Mouse (Mus musculus) thymus, adult 2 months (tissue): ENCODE results near the gene E130218I03Rik. TPM values are rescaled to one million over a fixed set of nuclear protein-coding genes. Genes with fewer than 3 reads are reported as not detected.

Experiments used
- DNase-seq: peaks from one replicate; pipeline ENCODE4 v3.0.0; 2021
- H3K27ac ChIP-seq: fragments of 200-500 bp; 2 replicates; pipeline ENCODE4 v1.5.1; 2012; ENCODE audit warnings: low read length, control low read depth; ENCODE audit not compliant: control insufficient read depth, insufficient read depth
- H3K27me3 ChIP-seq: fragments of 200-500 bp; 2 replicates; pipeline ENCODE4 v1.6.1; 2012; ENCODE audit warnings: mild to moderate bottlenecking, low read length, moderate library complexity, mixed read lengths; ENCODE audit not compliant: control insufficient read depth, insufficient read depth
- H3K36me3 ChIP-seq: fragments of 200-500 bp; 2 replicates; pipeline ENCODE4 v1.6.1; 2012; ENCODE audit warnings: mild to moderate bottlenecking, low read length, moderate library complexity; ENCODE audit not compliant: control insufficient read depth, insufficient read depth
- H3K4me1 ChIP-seq: fragments of 200-500 bp; replicated peaks from 2 replicates; pipeline ENCODE4 v1.6.1; 2012; ENCODE audit warnings: low read length; ENCODE audit not compliant: control insufficient read depth, insufficient read depth
- H3K4me3 ChIP-seq: fragments of 200-500 bp; 2 replicates; pipeline ENCODE4 v1.5.1; 2012; ENCODE audit warnings: mild to moderate bottlenecking, low read length, control low read depth, moderate library complexity; ENCODE audit not compliant: control insufficient read depth, insufficient read depth
- CTCF ChIP-seq: fragments of 200-500 bp; IDR thresholded peaks from 2 replicates; pipeline ENCODE4 v1.5.1; 2012; ENCODE audit warnings: mild to moderate bottlenecking, control low read depth, low read length, moderate library complexity, borderline replicate concordance; ENCODE audit not compliant: control insufficient read depth, poor library complexity, insufficient read depth; ENCODE audit errors: extremely low read depth
- POLR2A ChIP-seq: fragments of 200-500 bp; IDR thresholded peaks from 2 replicates; pipeline ENCODE4 v1.6.1; 2012; ENCODE audit warnings: mild to moderate bottlenecking, low read length, control low read depth, moderate library complexity; ENCODE audit not compliant: control insufficient read depth, poor library complexity, insufficient read depth; ENCODE audit errors: extremely low read depth
- WGBS: fragments of 180-500 bp; shearing (Covaris S2); methylation state at CpG from one replicate; pipeline ENCODE4 v1.1.7; 2018; 5-methylcytosine and 5-hydroxymethylcytosine counted together
- polyA plus RNA-seq: library from polyadenylated mRNA; depleted of rRNA; stranded (reverse); fragments of >200 nt; gene quantifications from 2 replicates; pipeline ENCODE4 v1.2.3, GENCODE M21; 2012

Gene E130218I03Rik
- polyA plus RNA-seq, 1 experiment = not detected

- no peak within 1 kb of the TSS for H3K27ac ChIP-seq
- H3K4me3 ChIP-seq = peak within 1 kb of the TSS; percentile 81
- TF ChIP-seq POLR2A (no peak; the same call in 1 of the 2 replicates), CTCF (peak; percentile 90)
- no peaks in the 10 kb centered on the region for H3K36me3 ChIP-seq
- DNase-seq = peak; percentile 96
- under 1% methylated on average over 60 of the region's 60 CpGs for WGBS
- H3K27me3 ChIP-seq = no peaks in the 10 kb centered on the region; the same call in 1 of the 2 replicates
- H3K4me1 ChIP-seq = peaks cover 12% of the 10 kb centered on the region
Measured at GRCm38 (mm10) chr4:134245148-134245843, 1.8 kb downstream of the E130218I03Rik start, which contains the start of gene Zfp593. Gene Zfp593, minus strand, starts transcription at chr4:134245592.

- TF ChIP-seq POLR2A (no peak), CTCF (no peak)
- no peak for DNase-seq
- peaks cover 2% of the 10 kb centered on the region; the same call in 1 of the 2 replicates for H3K27me3 ChIP-seq
- no peaks in the 10 kb centered on the region for H3K36me3 ChIP-seq
- no peak overlapping the region for H3K27ac ChIP-seq
- 71% methylated on average over 4 of the region's 4 CpGs for WGBS
- H3K4me1 ChIP-seq = peaks cover 18% of the 10 kb centered on the region
- H3K4me3 ChIP-seq = no peak overlapping the region
Measured at GRCm38 (mm10) chr4:134246256-134246655, 2.8 kb downstream of the E130218I03Rik start.

- H3K36me3 ChIP-seq = no peaks in the 10 kb centered on the region
Measured at GRCm38 (mm10) chr4:134246719-134247258, 3.3 kb downstream of the E130218I03Rik start, which contains the start of gene Gm30191. Gene Gm30191, plus strand, starts transcription at chr4:134246935.

GRCm38 (mm10) chr4:134249651-134250050, 6.2 kb downstream of the E130218I03Rik start:
- Histone ChIP-seq H3K27ac (no peak overlapping the region), H3K4me1 (peaks cover 31% of the 10 kb centered on the region), H3K36me3 (no peaks in the 10 kb centered on the region), H3K4me3 (no peak overlapping the region; the same call in 1 of the 2 replicates), H3K27me3 (peaks cover 2% of the 10 kb centered on the region; the same call in 1 of the 2 replicates)
- WGBS = 7% methylated on average over 30 of the region's 30 CpGs
- TF ChIP-seq POLR2A (no peak), CTCF (peak; percentile 96)
- DNase-seq = peak; percentile 75

More at GRCm38 (mm10) chr4:134246719-134247258, 3.3 kb downstream of the E130218I03Rik start, which contains the start of gene Gm30191:
- WGBS = 92% methylated on average over 7 of the region's 7 CpGs
- TF ChIP-seq CTCF (no peak), POLR2A (no peak)
- H3K4me3 ChIP-seq = no peak within 1 kb of the TSS
- H3K27me3 ChIP-seq = peaks cover 2% of the 10 kb centered on the region; the same call in 1 of the 2 replicates
- peaks cover 23% of the 10 kb centered on the region for H3K4me1 ChIP-seq
- DNase-seq = no peak
- no peak within 1 kb of the TSS for H3K27ac ChIP-seq

- 70% methylated on average over 27 of the region's 27 CpGs for WGBS
- Histone ChIP-seq H3K36me3 (no peaks in the 10 kb centered on the region), H3K27me3 (peaks cover 2% of the 10 kb centered on the region; the same call in 1 of the 2 replicates), H3K27ac (no peak overlapping the region), H3K4me3 (no peak overlapping the region), H3K4me1 (peaks cover 28% of the 10 kb centered on the region)
- no peak for DNase-seq
- TF ChIP-seq CTCF (no peak), POLR2A (no peak)
Measured at GRCm38 (mm10) chr4:134250116-134250929, 6.9 kb downstream of the E130218I03Rik start.

- WGBS = 42% methylated on average over 10 of the region's 10 CpGs
Measured at GRCm38 (mm10) chr4:134250930-134251240, 7.4 kb downstream of the E130218I03Rik start.

More at GRCm38 (mm10) chr4:134250930-134251240, 7.4 kb downstream of the E130218I03Rik start:
- TF ChIP-seq POLR2A (no peak), CTCF (no peak)
- Histone ChIP-seq H3K36me3 (no peaks in the 10 kb centered on the region), H3K27ac (no peak overlapping the region), H3K27me3 (peaks cover 2% of the 10 kb centered on the region; the same call in 1 of the 2 replicates), H3K4me1 (peaks cover 32% of the 10 kb centered on the region), H3K4me3 (peak overlapping the region; percentile 35)
- DNase-seq = no peak
